Mouse (Mus musculus): ENCODE measurements around the gene Mthfd2l. TPM values are rescaled to one million over a fixed set of nuclear protein-coding genes. Genes with fewer than 3 reads are reported as not detected.

Gene Mthfd2l
- polyA plus RNA-seq, 1 experiment from 2014 or later, result 59.5 TPM

DNA sequence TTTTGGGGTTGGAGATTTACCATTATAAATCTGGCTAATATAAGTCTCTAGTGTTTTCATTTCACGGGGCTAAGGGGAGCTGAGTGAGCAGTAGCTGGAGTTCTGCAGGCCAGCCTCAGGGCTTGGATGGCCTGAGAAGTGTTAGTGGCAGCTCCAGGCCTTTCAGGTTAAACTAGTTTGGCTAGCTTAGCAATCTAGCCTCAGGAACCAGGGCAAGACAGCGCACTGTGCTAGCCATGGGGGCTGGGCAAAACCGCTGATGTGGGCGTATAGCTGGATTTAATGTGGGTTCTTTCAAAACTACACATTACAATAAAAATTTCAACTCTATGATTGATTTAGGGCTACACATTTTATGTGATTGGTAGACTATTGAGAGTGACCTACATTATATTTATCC is 8.0 kb upstream of the Mthfd2l start:
- WGBS, result 76% methylated on average over 4 of the region's 4 CpGs
- no peak overlapping the region for H3K4me2 ChIP-seq (replicated peaks; ENCODE audit: low read depth, low read length)
- H3K4me3 ChIP-seq (ENCODE audit: low read length), result no peak overlapping the region
- no peaks in the 10 kb centered on the region for H3K36me3 ChIP-seq (ENCODE audit: control insufficient read depth, insufficient read depth, low read length)
- no peaks in the 10 kb centered on the region for H3K9me3 ChIP-seq (ENCODE audit: control insufficient read depth, low read length)
- H3K27me3 ChIP-seq (ENCODE audit: control insufficient read depth, insufficient read depth, low read length), result no peaks in the 10 kb centered on the region
- H3K27ac ChIP-seq (ENCODE audit: low read depth, low read length), result no peak overlapping the region
- H3K4me1 ChIP-seq (ENCODE audit: control insufficient read depth, insufficient read depth, low read length), result no peaks in the 10 kb centered on the region
- H3K9ac ChIP-seq (ENCODE audit: low read depth, low read length), result no peak overlapping the region
- ATAC-seq (ENCODE audit: low FRiP score, low TSS enrichment), result no peak

DNA sequence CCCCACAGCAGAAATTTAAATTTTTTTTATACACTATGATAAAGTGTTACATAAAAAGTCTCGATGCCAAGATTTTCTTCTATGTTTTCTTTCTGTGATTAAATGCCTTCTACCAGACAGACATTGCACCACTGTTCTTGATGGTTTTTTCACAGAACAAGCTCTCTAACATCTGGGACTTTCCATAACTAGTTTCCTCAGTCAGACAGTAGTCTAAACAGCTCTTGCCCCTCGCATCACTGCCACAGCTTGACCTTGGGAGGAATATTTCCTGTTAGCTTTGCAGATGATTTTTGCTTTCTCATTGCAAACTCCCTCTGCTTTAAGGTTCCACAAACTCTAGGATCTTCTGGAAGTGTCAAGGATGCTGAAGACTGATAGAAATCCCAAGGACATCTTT is 371 bp upstream of the Mthfd2l start:
- no peaks in the 10 kb centered on the region for H3K9me3 ChIP-seq (ENCODE audit: control insufficient read depth, low read length)
- peak overlapping the region; percentile 53 for H3K4me2 ChIP-seq (replicated peaks; ENCODE audit: low read depth, low read length)
- no peaks in the 10 kb centered on the region for H3K27me3 ChIP-seq (ENCODE audit: control insufficient read depth, insufficient read depth, low read length)
- 35% methylated on average over 2 of the region's 2 CpGs for WGBS
- peak overlapping the region; percentile 98 for H3K27ac ChIP-seq (ENCODE audit: low read depth, low read length)
- H3K9ac ChIP-seq (ENCODE audit: low read depth, low read length), result peak overlapping the region; percentile 98; the same call in 1 of the 2 replicates
- H3K4me1 ChIP-seq (ENCODE audit: control insufficient read depth, insufficient read depth, low read length), result peaks cover 10% of the 10 kb centered on the region; the same call in 1 of the 2 replicates
- H3K4me3 ChIP-seq (ENCODE audit: low read length), result peak overlapping the region; percentile 71
- peaks cover 9% of the 10 kb centered on the region for H3K36me3 ChIP-seq (ENCODE audit: control insufficient read depth, insufficient read depth, low read length)
- peak; percentile 4; the same call in 1 of the 2 replicates for ATAC-seq (ENCODE audit: low FRiP score, low TSS enrichment)

DNA sequence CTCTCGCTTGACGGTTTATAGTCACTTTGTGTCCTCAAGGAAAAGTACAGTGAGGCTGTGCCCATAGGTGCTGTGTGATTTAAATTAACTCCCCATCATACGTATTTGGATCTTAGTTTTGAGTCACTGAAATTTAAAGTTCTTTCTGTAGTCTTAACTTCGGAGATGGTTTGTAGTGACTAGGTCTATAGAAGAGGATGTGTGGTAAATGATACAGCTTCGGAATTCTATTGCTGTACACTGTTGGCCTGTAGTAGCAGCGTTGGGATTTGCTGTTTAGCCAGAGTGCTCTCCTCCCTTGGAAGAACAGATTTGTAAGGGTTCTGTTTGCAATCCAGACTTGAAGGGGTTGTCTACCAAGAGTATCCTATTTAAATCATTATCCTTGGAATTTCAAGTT is 994 bp downstream of the Mthfd2l start:
- H3K27ac ChIP-seq (ENCODE audit: low read depth, low read length), result peak overlapping the region; percentile 98
- peak overlapping the region; percentile 71 for H3K4me3 ChIP-seq (ENCODE audit: low read length)
- H3K27me3 ChIP-seq (ENCODE audit: control insufficient read depth, insufficient read depth, low read length), result no peaks in the 10 kb centered on the region
- peak overlapping the region; percentile 98 for H3K9ac ChIP-seq (ENCODE audit: low read depth, low read length)
- peaks cover 9% of the 10 kb centered on the region for H3K36me3 ChIP-seq (ENCODE audit: control insufficient read depth, insufficient read depth, low read length)
- H3K9me3 ChIP-seq (ENCODE audit: control insufficient read depth, low read length), result no peaks in the 10 kb centered on the region
- WGBS, result 4% methylated on average over 6 of the region's 6 CpGs
- H3K4me2 ChIP-seq (replicated peaks; ENCODE audit: low read depth, low read length), result peak overlapping the region; percentile 53
- peak; percentile 37; the same call in 1 of the 2 replicates for ATAC-seq (ENCODE audit: low FRiP score, low TSS enrichment)
- H3K4me1 ChIP-seq (ENCODE audit: control insufficient read depth, insufficient read depth, low read length), result peaks cover 13% of the 10 kb centered on the region

DNA sequence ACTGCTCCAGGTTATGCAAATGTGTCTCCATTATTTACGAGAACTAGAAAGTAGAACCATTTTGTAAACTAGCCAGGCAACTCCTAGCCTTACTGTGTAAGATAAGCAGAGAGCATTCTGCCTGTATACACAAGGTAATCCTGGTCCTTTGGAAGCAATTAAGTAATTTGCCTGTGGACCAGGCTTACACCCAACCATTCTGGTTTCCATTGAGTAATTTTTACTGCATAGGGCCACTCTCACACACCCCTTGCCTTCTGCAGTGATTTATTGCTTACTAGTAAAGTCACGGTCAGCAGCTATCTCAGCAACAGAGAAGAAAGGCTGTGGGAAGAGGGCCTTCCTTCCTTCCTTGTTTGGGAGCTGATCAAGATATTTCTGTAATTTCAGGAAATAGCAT is 5.8 kb downstream of the Mthfd2l start:
- Histone ChIP-seq H3K4me1 (ENCODE audit: control insufficient read depth, insufficient read depth, low read length) (peaks cover 9% of the 10 kb centered on the region), H3K9me3 (ENCODE audit: control insufficient read depth, low read length) (no peaks in the 10 kb centered on the region), H3K4me2 (replicated peaks; ENCODE audit: low read depth, low read length) (no peak overlapping the region), H3K27me3 (ENCODE audit: control insufficient read depth, insufficient read depth, low read length) (no peaks in the 10 kb centered on the region), H3K36me3 (ENCODE audit: control insufficient read depth, insufficient read depth, low read length) (peaks cover 9% of the 10 kb centered on the region), H3K4me3 (ENCODE audit: low read length) (no peak overlapping the region), H3K27ac (ENCODE audit: low read depth, low read length) (no peak overlapping the region), H3K9ac (ENCODE audit: low read depth, low read length) (no peak overlapping the region)
- peak; percentile 75; the same call in 1 of the 2 replicates for ATAC-seq (ENCODE audit: low FRiP score, low TSS enrichment)
- 37% methylated on average over 2 of the region's 2 CpGs for WGBS

DNA sequence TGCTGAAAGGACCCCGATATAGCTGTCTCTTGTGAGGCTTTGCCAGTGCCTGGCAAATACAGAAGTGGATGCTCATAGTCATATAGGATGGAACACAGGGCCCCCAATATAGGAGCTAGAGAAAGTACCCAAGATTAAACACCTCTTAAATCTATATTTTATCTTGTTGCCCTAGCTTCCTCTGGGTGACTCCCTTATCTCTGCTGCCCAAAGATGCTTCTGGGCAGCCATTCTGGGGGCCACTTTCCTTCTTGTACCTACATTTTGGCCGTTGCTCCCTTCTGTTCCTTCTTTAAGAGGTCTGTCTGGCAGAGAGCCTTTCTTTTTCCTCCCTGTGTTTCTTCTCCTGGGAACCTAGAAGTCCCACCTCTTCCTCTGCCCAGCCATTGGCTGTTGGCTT is 14.5 kb downstream of the Mthfd2l start:
- Histone ChIP-seq H3K4me3 (ENCODE audit: low read length) (no peak overlapping the region), H3K4me1 (ENCODE audit: control insufficient read depth, insufficient read depth, low read length) (no peaks in the 10 kb centered on the region), H3K4me2 (replicated peaks; ENCODE audit: low read depth, low read length) (no peak overlapping the region), H3K27ac (ENCODE audit: low read depth, low read length) (no peak overlapping the region), H3K9me3 (ENCODE audit: control insufficient read depth, low read length) (no peaks in the 10 kb centered on the region), H3K27me3 (ENCODE audit: control insufficient read depth, insufficient read depth, low read length) (no peaks in the 10 kb centered on the region), H3K9ac (ENCODE audit: low read depth, low read length) (no peak overlapping the region), H3K36me3 (ENCODE audit: control insufficient read depth, insufficient read depth, low read length) (peaks cover 2% of the 10 kb centered on the region; the same call in 1 of the 2 replicates)
- 80% methylated on average over 2 of the region's 2 CpGs for WGBS
- ATAC-seq (ENCODE audit: low FRiP score, low TSS enrichment), result no peak

DNA sequence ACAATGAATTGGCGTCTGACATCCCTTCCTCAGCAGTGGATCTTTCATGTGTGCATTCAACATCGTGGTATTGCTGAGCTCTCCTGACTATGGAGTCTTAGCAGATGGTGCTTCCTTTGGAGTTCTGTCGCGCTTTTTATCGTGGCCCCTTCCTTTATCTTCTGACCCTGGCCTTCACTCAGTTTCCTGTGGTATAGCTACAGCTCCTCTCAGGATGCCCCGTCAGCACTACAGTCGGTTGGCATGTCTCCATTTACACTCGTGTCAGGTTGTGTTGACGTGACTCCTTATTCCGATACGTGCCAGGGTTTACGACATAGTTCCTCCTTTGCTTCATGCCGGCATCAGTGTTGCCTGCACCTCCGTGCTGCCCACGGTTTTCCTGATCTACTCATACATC is 18.6 kb downstream of the Mthfd2l start:
- H3K9me3 ChIP-seq (ENCODE audit: control insufficient read depth, low read length), result no peaks in the 10 kb centered on the region
- H3K4me3 ChIP-seq (ENCODE audit: low read length), result no peak overlapping the region
- H3K27ac ChIP-seq (ENCODE audit: low read depth, low read length), result no peak overlapping the region
- no peak for ATAC-seq (ENCODE audit: low FRiP score, low TSS enrichment)
- 81% methylated on average over 15 of the region's 15 CpGs for WGBS
- H3K36me3 ChIP-seq (ENCODE audit: control insufficient read depth, insufficient read depth, low read length), result peaks cover 2% of the 10 kb centered on the region; the same call in 1 of the 2 replicates
- no peak overlapping the region for H3K9ac ChIP-seq (ENCODE audit: low read depth, low read length)
- H3K4me2 ChIP-seq (replicated peaks; ENCODE audit: low read depth, low read length), result no peak overlapping the region
- no peaks in the 10 kb centered on the region for H3K4me1 ChIP-seq (ENCODE audit: control insufficient read depth, insufficient read depth, low read length)
- H3K27me3 ChIP-seq (ENCODE audit: control insufficient read depth, insufficient read depth, low read length), result no peaks in the 10 kb centered on the region

DNA sequence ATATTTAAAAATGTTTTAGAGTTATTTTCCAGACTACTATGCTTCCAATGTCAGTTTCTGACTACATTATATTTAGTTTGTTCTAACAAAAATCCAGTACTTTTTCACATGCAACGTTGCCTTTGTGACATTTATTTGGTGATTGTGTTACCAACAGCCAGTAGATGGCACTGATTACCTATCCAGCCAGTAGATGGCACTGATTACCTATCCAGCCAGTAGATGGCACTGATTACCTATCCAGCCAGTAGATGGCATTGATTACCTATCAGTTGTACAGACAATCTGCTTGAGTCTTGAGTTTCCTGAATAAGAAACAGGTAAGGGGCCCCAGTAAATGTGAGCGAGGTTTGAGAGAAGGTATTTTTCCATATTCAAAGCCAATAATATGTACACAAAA is 20.6 kb downstream of the Mthfd2l start:
- Histone ChIP-seq H3K36me3 (ENCODE audit: control insufficient read depth, insufficient read depth, low read length) (peaks cover 2% of the 10 kb centered on the region; the same call in 1 of the 2 replicates), H3K27ac (ENCODE audit: low read depth, low read length) (no peak overlapping the region), H3K4me2 (replicated peaks; ENCODE audit: low read depth, low read length) (no peak overlapping the region), H3K4me1 (ENCODE audit: control insufficient read depth, insufficient read depth, low read length) (no peaks in the 10 kb centered on the region), H3K9ac (ENCODE audit: low read depth, low read length) (no peak overlapping the region), H3K4me3 (ENCODE audit: low read length) (no peak overlapping the region), H3K27me3 (ENCODE audit: control insufficient read depth, insufficient read depth, low read length) (no peaks in the 10 kb centered on the region), H3K9me3 (ENCODE audit: control insufficient read depth, low read length) (no peaks in the 10 kb centered on the region)
- ATAC-seq (ENCODE audit: low FRiP score, low TSS enrichment), result 0 out of 2 replicates have a peak, but pooled peaks have one; percentile 35
- WGBS, result 39% methylated on average over 2 of the region's 2 CpGs

DNA sequence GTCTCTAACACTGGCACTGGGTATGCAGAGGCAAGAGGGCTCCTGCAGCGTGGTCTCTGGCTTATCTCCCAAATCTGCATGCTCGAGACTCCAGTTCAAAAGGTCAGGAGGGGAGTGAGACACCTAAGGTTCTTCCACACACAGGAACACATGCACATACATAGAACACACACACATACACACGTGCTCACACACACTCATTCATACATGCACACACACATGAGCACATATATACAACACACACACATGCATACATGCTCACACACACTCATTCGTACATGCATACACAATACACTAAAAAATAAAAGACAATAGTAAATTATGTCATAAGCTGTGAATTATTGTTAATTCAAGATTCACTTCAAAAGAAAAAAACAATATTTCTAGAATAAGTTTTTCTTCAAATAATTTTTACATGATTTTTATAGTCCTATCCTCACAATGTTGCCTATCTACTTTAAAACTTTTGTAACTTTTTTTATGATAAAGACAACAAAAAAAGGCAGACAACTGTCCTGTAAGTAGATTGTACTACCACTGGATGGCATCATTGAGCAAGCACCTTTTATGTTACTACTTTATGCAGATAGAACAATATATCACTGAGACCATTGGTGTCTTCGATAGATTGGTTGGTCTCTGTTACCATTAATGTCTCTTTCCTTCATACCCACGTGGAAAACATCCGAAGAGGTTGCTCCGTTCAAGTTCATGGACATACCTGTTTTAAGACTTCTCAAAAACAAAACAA is 22.0 kb downstream of the Mthfd2l start:
- no peaks in the 10 kb centered on the region for H3K4me1 ChIP-seq (ENCODE audit: control insufficient read depth, insufficient read depth, low read length)
- H3K9ac ChIP-seq (ENCODE audit: low read depth, low read length), result no peak overlapping the region
- no peak overlapping the region for H3K4me3 ChIP-seq (ENCODE audit: low read length)
- no peaks in the 10 kb centered on the region for H3K27me3 ChIP-seq (ENCODE audit: control insufficient read depth, insufficient read depth, low read length)
- no peak overlapping the region for H3K27ac ChIP-seq (ENCODE audit: low read depth, low read length)
- H3K4me2 ChIP-seq (replicated peaks; ENCODE audit: low read depth, low read length), result no peak overlapping the region
- no peak for ATAC-seq (ENCODE audit: low FRiP score, low TSS enrichment)
- H3K9me3 ChIP-seq (ENCODE audit: control insufficient read depth, low read length), result no peaks in the 10 kb centered on the region
- WGBS, result 82% methylated on average over 8 of the region's 8 CpGs
- H3K36me3 ChIP-seq (ENCODE audit: control insufficient read depth, insufficient read depth, low read length), result peaks cover 2% of the 10 kb centered on the region; the same call in 1 of the 2 replicates

DNA sequence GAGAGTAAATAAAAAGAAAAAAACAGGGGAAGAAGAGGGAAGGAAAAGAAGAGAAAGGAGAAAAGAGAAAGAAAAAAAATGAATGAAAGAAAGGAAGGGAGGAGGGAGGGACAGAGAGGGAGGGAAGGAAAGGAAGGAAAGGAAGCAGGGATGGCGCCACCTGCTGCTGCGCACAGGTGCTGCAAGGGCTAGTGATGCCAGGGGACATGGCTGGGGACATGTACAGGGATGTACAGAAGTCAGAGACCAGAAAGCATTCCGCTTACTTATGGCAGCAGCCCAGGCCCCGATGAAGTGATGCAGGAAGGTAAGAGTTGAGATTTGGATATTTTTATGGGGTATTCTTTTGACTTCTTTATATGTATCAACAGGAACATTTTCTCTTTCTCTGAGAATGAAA is 33.4 kb downstream of the Mthfd2l start:
- ATAC-seq (ENCODE audit: low FRiP score, low TSS enrichment), result no peak
- Histone ChIP-seq H3K36me3 (ENCODE audit: control insufficient read depth, insufficient read depth, low read length) (peaks cover 3% of the 10 kb centered on the region; the same call in 1 of the 2 replicates), H3K4me2 (replicated peaks; ENCODE audit: low read depth, low read length) (no peak overlapping the region), H3K4me3 (ENCODE audit: low read length) (no peak overlapping the region), H3K27ac (ENCODE audit: low read depth, low read length) (no peak overlapping the region), H3K9me3 (ENCODE audit: control insufficient read depth, low read length) (no peaks in the 10 kb centered on the region), H3K27me3 (ENCODE audit: control insufficient read depth, insufficient read depth, low read length) (no peaks in the 10 kb centered on the region), H3K9ac (ENCODE audit: low read depth, low read length) (no peak overlapping the region), H3K4me1 (ENCODE audit: control insufficient read depth, insufficient read depth, low read length) (no peaks in the 10 kb centered on the region)
- WGBS, result 74% methylated on average over 4 of the region's 4 CpGs
